Mouse (Mus musculus) layer of hippocampus, adult 9-11 months (tissue): ENCODE data around the gene Usp29.
"Not testable (repeated sequence)": the region's sequence is repeated elsewhere in the genome, so short reads cannot be mapped to it uniquely, and the experiment has no call there.

Experiments used
- DNase-seq: peaks from one replicate; pipeline ENCODE4 v3.0.0; 2022

Gene Usp29

GRCm38 (mm10) chr7:6770286-6770685, 39.9 kb downstream of the Usp29 start:
- DNase-seq = no peak

GRCm38 (mm10) chr7:6773865-6774413, 43.6 kb downstream of the Usp29 start:
- not testable (repeated sequence) for DNase-seq

- peak; percentile 85 for DNase-seq
Observed at GRCm38 (mm10) chr7:6776314-6777059, 46.1 kb downstream of the Usp29 start.

GRCm38 (mm10) chr7:6777107-6777506, 46.7 kb downstream of the Usp29 start:
- DNase-seq = no peak

- no peak for DNase-seq
Observed at GRCm38 (mm10) chr7:6777689-6778088, 47.3 kb downstream of the Usp29 start.

- DNase-seq = no peak
Observed at GRCm38 (mm10) chr7:6779172-6779571, 48.8 kb downstream of the Usp29 start.

GRCm38 (mm10) chr7:6781541-6781940, 51.2 kb downstream of the Usp29 start:
- DNase-seq = no peak

GRCm38 (mm10) chr7:6784340-6785073, 54.1 kb downstream of the Usp29 start:
- no peak for DNase-seq

- DNase-seq = no peak
Observed at GRCm38 (mm10) chr7:6787000-6787399, 56.6 kb downstream of the Usp29 start.

- DNase-seq = no peak
Observed at GRCm38 (mm10) chr7:6788101-6788500, 57.7 kb downstream of the Usp29 start.

- DNase-seq = no peak
Observed at GRCm38 (mm10) chr7:6791286-6792065, 61.1 kb downstream of the Usp29 start.

- no peak for DNase-seq
Observed at GRCm38 (mm10) chr7:6793240-6793639, 62.9 kb downstream of the Usp29 start.

- DNase-seq = no peak
Observed at GRCm38 (mm10) chr7:6793811-6794210, 63.4 kb downstream of the Usp29 start.

GRCm38 (mm10) chr7:6797408-6797807, 67.0 kb downstream of the Usp29 start:
- DNase-seq = no peak

- no peak for DNase-seq
Observed at GRCm38 (mm10) chr7:6799105-6799805, 68.9 kb downstream of the Usp29 start.

- no peak for DNase-seq
Observed at GRCm38 (mm10) chr7:6800586-6801441, 70.4 kb downstream of the Usp29 start.

- DNase-seq = no peak
Observed at GRCm38 (mm10) chr7:6801642-6802041, 71.3 kb downstream of the Usp29 start.

GRCm38 (mm10) chr7:6810556-6810955, 80.2 kb downstream of the Usp29 start:
- DNase-seq = peak; percentile 63

- DNase-seq = no peak
Observed at GRCm38 (mm10) chr7:6814971-6815370, 84.6 kb downstream of the Usp29 start.

- DNase-seq = no peak
Observed at GRCm38 (mm10) chr7:6816706-6817376, 86.5 kb downstream of the Usp29 start.

- DNase-seq = no peak
Observed at GRCm38 (mm10) chr7:6820296-6820695, 89.9 kb downstream of the Usp29 start.
